Mouse (Mus musculus) ovary, adult 18-20 months (tissue): Measurements from ENCODE around the gene Il1b.

Experiments used
- DNase-seq: peaks from one replicate; pipeline ENCODE4 v3.0.0; 2022; ENCODE audit warnings: low spot score, mixed read lengths

Gene Il1b

DNA sequence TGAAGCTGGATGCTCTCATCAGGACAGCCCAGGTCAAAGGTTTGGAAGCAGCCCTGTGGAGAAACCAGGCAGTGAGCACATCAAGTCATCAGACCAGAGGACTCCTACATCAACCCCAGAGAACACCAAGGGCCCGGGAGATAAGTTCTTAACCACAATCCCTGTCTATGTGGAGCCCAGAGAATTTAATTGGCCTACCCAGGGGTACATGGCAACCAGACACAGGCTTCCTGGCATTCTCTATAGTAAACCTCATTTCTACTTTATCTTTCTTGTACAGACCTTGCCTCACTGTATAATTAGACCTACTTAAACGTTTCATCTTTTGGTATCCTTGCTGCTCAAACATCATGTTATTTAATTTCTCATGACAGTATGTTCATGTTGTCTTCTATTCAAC, 2.8 kb downstream of the Il1b start:
- DNase-seq = no peak

DNA sequence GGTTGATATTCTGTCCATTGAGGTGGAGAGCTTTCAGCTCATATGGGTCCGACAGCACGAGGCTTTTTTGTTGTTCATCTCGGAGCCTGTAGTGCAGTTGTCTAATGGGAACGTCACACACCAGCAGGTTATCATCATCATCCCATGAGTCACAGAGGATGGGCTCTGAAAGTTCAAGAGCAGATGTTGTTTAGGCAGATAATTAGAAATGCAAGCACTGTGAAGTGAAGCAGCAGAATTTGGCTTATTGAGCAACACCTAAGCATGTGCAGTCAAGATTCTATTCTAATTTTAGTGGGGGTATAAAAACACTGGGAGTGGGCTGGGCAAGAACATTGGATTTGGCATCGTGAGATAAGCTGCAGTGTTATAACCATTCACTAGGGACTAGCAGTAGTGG, 3.7 kb downstream of the Il1b start:
- no peak for DNase-seq

DNA sequence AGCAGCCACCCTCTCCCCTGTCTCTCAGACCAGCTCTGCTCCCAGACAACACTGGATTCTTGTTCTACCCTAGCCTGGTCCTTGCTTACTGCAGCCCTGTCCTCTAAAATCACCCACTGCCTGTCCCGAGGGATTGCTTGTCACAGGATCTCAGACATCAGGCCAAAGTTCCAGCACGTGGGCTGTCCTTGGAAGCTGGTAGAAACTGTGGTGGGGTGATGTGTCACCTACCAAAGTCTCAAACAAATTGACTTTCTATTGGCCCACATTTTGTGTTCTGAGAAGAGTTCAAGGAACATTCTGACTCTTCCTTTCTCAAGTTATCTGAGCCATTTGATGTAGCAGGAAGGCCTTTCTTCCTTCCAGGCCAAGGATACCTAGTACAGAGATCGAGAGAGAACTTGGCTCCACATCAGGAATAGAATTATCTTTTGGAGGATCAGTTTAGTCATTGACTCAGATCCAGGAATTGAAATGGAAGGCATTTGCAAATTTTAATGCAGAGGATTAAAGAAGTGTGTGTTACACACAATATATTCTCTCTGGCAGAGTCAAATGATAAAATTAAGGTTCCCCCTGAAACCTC, 9.9 kb downstream of the Il1b start:
- DNase-seq = no peak

DNA sequence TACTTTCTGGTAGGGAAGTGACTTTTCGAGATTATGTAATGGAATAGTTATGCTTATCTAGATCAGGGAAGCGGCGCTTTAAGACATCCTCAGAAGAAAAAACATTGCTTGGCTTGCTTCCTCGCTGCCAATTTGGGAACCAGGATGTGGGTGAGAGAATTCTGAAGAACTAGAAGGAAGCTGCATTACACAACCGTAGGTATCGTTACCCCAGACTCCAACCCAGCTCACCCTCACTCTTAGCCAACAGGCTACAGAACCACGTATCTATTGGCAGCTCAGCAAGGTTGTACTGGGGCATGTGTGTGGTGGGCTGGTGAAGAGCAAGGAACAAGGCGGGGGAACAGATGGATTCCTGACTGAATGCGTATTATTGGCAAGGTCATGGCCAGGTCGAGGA, 10.7 kb downstream of the Il1b start:
- DNase-seq = no peak

DNA sequence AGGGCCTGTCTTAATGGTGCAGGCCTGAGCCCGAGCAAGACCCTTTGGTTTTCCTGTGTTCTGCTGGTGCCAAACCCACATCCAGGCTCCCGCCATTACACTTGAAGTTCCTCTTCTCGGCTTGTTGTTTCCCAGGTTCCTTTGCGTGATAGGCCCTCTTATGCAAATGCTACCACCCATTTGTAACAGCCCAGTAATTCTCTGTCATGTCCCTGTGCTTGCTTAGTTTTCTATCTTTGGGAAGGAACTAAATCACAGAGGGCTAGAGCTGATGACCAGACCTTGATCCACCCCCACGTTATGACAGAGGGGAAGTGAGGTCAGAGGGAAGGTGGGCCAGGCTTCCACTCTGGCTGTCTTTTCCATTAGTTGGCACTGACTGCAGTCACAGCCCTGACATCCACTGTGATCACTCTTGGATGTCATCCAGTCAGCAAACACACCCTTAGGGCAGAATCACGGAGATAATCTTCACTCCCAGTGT, 32.8 kb downstream of the Il1b start:
- DNase-seq = no peak

DNA sequence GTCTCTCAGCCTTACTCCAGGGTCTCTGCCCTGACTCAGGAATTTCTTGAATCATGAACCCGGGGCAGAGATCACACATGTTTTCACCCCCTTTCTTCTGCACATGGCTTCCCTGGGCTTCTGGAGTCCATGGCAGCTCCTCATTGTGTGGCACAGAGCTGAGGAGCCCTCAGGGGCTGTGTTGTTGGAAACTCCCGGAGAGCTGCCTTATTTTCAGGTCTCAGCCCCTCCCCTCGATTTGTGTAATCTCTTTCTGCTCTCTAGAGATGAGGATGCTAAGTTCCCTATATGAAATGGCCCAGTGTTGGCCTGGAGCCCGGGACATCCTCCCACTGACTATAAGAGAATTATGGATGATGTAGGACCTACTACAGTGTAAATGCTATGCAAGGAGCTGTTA, 37.5 kb downstream of the Il1b start:
- no peak for DNase-seq

DNA sequence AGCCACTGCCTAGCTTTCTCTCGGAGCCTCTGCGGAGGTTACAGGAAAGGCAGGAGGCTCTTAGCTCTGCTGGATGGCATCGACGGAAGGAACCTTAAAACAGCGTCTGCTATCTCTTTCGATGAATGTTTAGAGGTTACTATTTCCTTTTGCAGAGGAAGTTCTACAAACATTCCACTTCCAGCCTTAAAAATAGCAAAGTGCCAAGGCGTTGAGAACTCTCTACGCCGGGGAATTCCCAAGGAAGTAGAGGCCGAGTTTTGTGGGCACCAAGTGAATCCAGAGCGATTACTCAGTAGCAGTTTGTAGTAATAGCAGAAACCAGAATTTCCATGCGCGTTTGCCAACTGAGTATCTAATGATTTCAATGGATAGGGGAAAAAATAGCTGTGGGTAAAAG, 40.4 kb downstream of the Il1b start:
- peak; percentile 2 for DNase-seq

DNA sequence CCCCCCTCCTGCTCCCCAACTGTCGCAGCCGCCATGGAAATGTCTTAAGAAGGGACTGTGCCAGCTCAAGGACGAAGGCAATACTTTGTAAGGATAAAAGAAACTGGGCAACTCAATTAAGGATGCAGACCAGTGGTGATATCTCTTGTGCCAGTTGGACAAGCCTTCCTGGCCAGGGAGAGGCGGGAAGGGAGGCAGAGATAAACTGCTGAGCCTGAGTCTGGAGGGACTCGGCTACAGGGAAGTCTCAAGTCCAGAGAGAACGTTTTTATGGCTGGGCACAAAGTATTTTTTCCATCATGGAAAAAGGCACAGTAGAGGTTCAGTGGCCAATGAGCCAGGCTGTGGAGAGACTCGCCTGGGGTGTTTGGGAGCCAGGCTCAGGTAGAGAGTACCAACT, 40.9 kb downstream of the Il1b start:
- DNase-seq = no peak

DNA sequence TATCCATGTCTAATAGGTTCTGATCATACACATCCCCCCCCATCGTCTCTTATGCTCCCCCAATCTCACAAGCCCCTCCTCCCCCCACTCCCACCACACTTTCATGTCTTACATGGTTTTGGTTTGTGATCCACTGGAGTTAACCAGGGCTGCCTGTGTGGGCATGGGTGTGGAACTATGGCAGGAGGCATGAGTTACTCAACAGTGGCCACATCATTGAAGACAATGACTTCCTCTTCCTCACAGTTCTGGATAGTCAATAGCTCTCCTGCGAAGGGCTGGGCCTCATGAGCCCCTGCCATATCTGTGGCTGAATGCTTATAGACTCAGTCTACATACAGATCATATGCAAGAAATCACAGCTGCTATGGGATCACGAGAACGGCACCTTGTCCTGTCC, 42.7 kb downstream of the Il1b start:
- DNase-seq = no peak

DNA sequence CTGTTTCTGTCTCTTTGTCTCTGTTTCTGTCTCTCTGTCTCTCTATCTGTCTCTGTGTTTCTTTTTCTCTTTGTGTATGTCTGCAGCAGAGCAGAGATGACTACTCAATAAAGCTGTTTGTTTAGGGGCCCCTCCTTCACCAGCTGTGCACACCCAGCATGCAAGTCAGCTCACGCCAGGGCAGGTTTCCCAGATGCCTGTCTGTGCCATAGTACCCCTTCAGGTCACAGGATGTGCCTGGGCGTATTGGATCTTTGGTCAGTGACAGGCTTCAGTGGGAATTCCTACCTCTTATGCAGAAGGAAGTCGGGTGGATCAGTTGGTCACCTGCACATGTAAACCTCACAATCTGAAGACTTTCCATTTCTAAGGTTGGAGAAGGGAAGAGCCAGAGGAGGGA, 46.7 kb downstream of the Il1b start:
- DNase-seq = no peak

DNA sequence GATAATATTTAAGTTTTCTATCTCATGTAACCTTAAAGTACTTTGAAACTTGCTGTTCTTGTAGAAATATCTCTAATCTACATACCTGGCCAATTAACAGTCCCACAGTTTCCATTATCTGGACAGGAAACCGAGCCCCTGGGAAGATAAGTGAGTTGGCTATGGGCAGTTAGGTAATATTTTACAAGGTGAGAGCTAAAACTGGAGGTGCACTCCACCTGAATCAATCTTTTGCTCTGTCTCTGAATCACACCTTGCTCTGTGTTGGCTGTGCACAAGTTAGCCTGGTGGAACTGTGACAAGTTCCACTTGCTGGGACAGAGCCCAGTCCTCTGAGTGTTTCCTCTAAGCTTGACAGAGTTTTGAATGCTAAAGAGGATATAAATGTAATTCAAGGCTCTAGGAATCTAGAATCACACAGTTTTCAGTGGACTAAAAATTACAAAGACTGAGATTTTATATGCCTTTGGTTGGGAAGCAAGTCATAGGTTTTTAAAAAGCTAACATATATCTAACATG, 48.8 kb downstream of the Il1b start:
- DNase-seq = no peak

DNA sequence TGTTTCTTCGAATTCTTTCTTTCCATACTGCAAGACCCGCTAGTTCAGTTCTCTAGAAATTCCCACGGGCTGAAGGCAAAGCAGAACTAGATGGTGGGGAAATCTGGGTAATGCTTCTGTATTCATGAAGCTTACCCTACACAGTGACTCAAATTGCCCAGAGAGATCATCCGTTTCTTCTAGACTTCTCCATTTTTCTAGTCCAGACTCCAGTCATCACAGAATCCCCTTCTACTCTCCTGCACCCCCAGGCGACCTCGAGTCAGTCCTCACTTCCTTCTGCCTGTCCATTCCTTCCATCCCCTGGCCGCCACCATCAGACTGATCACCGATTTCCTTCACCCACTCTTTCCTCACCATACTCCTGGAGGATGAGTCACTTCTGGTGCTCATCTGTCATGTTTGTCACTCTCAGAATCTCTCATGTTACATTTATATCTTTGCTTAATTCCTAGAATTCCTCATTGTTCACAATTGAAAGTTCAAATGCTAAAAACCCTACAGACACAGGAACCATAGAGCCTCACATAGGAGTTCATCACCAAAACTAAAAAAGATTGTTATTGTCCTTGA, 50.8 kb downstream of the Il1b start:
- DNase-seq = no peak

DNA sequence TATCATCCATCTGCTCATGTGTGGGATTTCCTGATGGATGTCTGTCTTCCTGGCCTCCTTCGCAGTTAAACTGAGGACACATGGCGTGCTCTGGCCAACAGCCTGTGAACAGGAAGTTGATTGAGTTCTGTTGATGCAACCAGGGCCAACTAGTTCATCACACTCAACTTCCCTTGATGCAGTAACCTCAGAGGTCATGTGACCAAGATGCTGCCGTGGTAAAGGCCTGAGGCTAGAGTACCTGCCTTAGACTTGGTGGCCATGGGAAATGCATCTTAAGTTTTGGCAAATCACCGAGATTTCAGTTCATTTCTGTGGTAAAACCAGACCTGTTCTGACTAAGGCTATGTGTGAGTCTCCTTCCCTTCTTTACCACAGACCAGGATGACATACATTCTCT, 55.1 kb downstream of the Il1b start:
- DNase-seq = no peak

DNA sequence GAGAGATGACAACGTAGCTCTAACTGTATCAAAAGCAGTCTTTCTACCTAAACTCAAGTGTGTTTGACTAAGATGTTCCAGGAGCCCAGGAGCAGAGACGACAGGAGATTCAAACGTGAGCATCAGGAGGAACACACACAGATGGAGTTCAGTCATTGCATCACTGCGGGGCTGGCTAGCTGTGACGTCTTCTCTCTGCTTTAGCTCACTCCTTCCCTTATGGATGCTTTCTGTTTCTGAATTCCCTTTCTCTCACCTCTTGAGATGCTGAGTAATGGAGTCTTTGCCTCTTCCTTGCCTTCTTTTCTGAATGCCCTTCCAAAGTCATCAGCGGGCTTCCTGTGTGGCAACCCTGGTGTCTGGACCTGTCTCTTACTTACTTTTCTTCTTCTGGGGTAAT, 56.1 kb downstream of the Il1b start:
- DNase-seq = no peak
